Mouse (Mus musculus): ENCODE data around the gene Arid3c.

Gene Arid3c

DNA sequence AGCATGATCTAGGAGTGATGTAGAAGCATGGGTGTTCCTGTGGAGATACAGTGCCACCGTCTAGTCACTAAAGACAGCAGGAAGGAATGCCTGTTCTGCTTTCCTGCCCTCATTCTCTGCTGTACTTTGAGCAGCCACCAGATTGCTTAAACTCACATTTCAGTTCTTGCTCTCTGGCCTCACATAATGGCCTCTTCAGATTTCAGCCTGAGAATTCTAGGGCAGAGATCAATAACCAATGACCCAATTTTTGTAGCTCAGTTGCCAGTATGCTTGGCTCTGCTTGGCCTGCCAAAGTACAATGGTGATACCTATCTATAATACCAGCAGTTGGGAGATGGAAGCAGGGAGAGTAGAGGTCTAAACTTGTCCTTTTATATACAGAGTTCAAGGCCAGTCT lies 14.1 kb upstream of the Arid3c start:
- CTCF ChIA-PET, result no interaction called here

GRCm38 (mm10) chr4:41744131-41744530 lies 13.2 kb upstream of the Arid3c start:
- CTCF ChIA-PET, result no interaction called here

- CTCF ChIA-PET, result interaction anchor here (1.3 kb wide), 1 partner anchor 30 kb away, joined by 4 read pairs; no protein-coding TSS in a partner anchor
These were observed 10.2 kb upstream of the Arid3c start for GRCm38 (mm10) chr4:41741158-41741560.

DNA sequence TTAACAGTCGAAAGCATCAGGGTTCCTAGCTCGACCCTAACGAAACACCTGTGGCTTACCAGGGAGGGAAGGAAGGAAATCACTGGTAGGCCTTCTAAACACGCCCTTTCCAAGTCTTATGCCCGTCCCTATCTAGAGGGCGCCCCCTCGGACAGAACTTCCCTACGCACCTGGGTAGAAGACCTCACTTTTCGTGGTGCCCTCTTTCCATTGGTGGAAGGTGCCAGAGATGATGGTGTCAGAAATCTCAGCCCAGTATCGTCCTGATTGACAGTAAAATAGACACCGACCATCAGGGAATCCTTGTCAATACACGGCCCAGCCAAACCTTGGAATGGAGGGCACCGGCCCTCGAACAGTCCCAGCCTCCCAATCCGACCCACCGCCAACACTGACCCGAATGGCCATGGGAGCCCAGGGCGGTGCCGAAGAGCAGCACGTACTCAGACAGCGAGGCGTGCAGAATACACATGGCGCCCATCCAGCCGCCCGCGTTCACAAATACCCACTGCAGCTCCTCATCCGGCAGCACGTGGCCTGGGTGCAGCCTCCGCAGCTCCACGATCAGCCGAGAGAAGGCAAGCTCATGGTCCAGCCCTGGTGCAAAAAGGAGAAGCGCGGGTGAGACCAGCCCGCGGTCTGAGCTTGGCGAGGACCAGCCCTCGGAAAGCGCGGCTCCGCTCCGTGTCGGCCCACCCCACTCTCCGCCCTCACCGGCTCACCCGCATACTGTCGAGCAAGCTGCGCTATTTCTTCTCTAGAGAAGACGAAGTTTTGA lies 9.6 kb upstream of the Arid3c start:
- CTCF ChIA-PET, result interaction anchor here (1.3 kb wide), 1 partner anchor 29 kb away, joined by 4 read pairs; no protein-coding TSS in a partner anchor

DNA sequence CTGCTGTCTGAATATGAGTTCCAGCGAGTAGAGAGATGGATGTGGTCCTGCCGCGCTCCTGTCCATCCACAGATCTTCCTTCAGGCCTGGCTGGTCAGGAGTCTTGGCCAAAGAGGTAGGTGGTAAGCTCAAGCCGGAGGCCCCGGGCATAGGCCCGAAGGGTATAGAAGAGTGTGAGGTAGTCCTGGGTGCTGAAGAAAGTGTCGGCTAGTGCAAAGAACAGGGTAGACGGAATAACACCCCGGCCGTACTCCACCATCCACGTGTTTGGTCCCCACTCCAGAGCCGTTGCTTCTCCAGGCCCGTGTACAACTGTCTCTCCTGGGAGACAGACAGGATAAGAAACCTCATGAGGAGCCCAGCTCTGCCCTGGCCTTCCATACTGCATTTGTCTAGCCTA lies 8.3 kb upstream of the Arid3c start:
- CTCF ChIA-PET, result interaction anchor here (1.5 kb wide), 1 partner anchor 23 kb away, joined by 14 read pairs; no protein-coding TSS in a partner anchor

DNA sequence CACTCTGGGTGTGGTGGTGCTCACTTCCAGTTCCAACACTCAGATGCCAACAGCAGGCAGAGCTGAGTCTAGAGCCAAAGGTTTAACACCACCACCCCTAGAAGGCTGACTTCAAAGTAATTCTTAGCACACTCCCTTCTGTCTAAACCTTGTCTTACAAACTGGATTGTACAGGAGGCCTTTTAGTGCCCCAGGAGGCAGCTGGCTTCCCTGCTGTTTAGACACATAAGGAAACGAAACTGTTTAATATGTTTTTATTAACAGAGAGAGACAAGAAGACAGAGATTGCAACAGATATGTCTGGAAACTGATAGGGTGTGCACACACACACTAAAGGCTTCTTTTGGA lies 7.3 kb upstream of the Arid3c start:
- CTCF ChIA-PET, result interaction anchor here (0.5 to 1.5 kb wide), 3 partner anchors 22 to 37 kb away, joined by 3 to 14 read pairs (median 11); no protein-coding TSS in a partner anchor

DNA sequence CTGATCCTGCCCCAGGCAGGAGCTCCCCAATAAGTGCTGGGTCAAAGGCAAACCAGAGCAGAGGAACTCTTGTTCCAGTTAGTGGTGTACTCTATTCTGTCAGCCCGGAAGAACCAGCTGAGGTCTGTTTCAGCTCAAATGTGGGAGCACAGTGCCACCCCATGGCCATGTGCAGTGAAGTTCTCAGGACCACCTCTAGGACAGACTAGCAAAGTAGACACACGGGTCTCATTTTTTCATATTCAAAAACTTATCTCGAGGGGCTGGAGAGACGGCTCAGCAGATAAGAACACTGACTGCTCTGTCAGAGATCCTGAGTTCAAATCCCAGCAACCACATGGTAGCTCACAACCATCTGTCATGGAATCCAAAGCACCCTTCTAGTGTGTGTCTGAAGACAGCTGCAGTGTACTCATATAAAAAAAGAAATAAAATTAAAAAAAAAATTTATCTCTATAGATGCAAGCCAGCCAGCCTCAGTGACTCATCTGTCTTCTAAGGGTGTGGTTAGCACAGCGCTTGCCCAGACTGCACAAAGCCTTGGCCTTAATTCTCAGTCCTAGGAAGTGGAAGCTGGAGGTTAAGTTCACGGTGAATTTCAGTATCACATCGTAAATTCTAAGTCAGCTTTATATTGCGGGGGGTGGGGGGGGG lies 6.8 kb upstream of the Arid3c start:
- CTCF ChIA-PET, result interaction anchor here (0.5 to 1.5 kb wide), 5 partner anchors 22 to 434 kb away, joined by 3 to 14 read pairs (median 4); no protein-coding TSS in a partner anchor

DNA sequence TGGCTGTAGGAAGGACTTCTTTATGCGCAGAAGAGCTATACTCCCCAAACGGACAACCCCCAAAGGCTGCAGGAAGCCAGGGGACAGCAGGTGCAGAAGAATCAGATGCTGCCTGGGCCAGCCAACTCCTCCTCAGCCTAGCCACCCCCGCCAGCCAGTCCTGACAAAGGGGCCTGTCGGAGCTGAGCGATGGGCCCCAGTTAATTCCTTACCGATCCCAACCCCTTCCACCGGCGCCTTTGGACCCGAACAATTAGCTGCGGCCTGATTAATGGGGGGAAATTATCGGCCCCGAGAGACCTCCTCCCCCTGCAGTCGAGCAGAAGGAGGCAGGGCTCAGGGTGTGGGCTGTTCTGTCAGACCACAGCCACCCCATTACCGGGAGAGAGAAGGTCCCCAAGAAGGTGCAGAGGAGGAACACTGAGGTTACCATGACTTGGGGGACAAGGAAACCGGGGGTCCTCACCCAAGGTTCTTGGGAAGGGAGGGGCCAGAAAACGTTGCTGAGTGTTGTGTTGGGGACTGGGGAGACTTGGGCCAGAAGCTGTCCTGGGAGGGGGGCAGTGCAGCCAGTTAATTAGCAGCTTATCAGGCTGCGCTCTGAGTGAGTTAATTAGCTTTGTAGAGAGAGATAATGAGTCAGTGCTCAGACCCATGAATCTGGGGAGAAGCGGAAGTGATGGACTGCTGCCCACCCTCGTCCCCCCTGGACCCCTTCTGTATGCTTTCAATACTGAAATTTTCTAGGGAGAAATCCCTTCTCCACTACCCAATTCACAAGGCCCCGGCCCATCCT lies 3.9 kb downstream of the Arid3c start:
- CTCF ChIA-PET, result interaction anchor here (0.5 kb wide), 1 partner anchor 59 kb away, joined by 5 read pairs; no protein-coding TSS in a partner anchor

DNA sequence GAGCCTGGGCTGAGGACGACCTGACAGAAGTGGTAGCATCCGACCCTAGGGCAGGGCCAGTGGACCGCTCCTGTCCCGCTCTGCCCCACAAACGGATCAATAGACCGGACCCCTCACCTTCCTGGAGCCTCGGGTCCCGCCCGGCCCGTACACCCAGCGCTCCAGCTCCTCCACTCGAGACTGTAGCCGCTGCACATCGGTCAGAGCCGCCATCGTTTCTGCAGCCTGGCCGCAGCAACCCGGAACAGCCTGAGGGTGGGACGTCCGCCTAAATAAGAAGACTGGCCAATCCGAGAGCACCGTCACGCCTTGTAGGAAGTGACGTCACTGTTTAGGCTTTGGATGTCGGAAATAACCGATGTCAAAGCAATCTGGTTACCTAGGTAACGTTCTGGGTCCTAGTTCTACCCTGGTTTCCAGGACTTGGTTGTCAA lies 8.0 kb downstream of the Arid3c start, which contains the start of gene Dctn3:
Dctn3 (minus strand) TSS at position 253 of the 434 bp plus-strand sequence.
- CTCF ChIA-PET, result interaction anchor here (0.9 to 1.0 kb wide), 2 partner anchors 9 kb away, joined by 3 to 5 read pairs; partner anchors contain the start of gene Rpp25l

- CTCF ChIA-PET, result no interaction called here
These were observed 14.1 kb downstream of the Arid3c start for GRCm38 (mm10) chr4:41716834-41717233.

DNA sequence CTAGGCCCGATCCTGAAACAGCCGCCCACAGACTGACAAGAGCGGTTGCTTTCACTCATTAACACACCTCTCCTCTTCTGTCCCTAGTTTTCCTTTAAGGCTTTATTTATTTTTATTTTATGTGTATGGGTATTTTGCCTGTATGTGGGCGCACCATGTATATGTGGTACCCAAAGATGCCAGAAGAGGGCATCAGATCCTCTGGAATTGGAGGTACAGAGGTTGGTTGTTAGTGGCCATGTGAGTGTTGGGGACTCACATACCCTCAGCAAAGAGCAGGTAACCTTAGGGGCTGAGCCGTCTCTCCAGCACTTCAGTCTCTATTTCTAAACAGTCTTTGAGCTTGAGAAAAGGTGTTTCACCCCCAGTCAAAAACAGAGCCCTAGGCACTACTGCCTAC lies 15.3 kb downstream of the Arid3c start:
- CTCF ChIA-PET, result interaction anchor here (0.5 to 1.0 kb wide), 2 partner anchors 23 to 1436 kb away, joined by 3 to 14 read pairs; no protein-coding TSS in a partner anchor

DNA sequence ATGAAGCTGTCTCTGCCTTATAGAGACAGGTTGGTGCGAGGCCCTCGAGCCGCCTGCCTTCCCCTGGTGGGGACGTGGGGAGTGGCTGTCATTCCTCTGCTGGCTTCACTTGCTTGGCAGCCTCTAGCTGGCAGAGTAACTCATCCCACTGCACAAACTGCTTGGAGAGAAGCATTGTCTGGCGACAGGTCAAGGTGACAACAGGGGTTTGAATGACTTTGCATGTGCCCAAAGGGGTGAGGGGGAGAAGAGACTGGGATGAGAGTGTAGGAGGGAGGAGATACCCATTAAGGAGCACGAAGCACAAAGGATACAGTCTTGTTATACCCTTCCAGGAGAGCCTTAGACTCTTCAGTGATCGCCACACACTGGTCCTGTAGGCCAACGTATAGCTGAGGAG lies 15.9 kb downstream of the Arid3c start:
- CTCF ChIA-PET, result interaction anchor here (1.3 kb wide), 1 partner anchor 8 kb away, joined by 5 read pairs; no protein-coding TSS in a partner anchor

DNA sequence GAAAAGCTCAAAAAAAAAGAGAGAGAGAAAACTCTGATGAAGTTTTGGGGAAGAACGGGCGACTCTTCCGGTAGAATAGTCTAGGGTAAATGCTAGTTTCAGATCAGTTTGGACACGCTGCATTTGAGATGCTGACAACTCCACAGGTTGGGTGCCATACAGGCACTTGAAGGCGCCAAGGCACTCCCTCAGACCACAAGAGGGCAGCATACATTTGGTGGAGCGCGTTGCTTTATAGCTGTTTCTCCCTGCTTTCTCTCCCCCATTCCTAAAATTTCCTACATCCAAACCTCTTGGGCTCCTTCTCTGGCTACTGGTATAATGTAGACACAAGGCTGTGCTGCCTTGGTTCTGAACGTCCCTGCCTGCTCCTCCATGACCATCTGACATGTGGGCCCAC lies 16.7 kb downstream of the Arid3c start:
- CTCF ChIA-PET, result interaction anchor here (0.5 to 1.3 kb wide), 4 partner anchors 8 to 87 kb away, joined by 3 to 5 read pairs (median 4); no protein-coding TSS in a partner anchor

DNA sequence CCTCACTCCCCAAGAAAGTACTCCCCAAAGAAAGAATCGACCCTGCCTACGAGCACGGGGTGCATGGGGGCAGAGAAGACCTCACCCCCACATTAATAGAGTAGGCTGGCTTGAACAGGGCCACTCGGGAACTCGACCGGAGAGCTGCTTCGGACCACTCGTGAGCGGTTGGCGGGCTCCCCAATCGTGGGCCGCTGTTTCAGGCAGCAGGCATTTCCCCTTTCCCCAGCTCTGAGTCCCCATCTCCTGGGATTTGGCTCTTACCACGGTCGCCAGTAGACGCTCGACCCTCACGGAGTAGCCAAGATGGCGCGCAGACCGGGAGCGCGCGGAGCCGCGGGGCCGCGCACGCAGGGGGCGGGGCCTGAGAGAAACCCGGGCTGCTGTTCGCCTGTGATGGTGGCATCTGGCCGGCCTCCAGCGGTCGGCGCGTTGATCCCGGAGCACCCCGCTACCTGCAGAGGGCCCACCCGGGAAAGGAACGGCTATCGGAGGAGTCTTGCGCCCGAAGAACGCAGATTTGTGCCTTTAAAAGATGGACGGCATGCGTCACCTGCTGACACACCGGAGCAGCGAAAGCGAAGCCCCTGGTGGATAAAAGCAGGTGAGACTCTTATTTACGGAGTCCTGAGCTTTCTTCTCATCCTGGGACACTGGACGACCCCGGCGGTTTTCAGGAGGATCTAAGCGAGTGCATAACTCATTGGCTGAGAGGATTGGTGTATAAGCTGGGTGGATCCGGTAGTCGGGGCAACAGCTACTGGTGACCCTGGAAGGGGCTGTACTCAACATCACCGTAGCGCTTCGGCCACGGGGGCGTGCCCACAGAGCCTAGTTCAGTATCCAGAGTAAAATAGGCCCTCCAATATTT lies 17.5 kb downstream of the Arid3c start, which contains the start of gene Rpp25l:
Rpp25l (minus strand) TSS at position 338 of the 871 bp plus-strand sequence.
- CTCF ChIA-PET, result interaction anchor here (1.0 to 1.3 kb wide), 3 partner anchors 9 to 23 kb away, joined by 3 to 5 read pairs (median 4); no protein-coding TSS in a partner anchor

DNA sequence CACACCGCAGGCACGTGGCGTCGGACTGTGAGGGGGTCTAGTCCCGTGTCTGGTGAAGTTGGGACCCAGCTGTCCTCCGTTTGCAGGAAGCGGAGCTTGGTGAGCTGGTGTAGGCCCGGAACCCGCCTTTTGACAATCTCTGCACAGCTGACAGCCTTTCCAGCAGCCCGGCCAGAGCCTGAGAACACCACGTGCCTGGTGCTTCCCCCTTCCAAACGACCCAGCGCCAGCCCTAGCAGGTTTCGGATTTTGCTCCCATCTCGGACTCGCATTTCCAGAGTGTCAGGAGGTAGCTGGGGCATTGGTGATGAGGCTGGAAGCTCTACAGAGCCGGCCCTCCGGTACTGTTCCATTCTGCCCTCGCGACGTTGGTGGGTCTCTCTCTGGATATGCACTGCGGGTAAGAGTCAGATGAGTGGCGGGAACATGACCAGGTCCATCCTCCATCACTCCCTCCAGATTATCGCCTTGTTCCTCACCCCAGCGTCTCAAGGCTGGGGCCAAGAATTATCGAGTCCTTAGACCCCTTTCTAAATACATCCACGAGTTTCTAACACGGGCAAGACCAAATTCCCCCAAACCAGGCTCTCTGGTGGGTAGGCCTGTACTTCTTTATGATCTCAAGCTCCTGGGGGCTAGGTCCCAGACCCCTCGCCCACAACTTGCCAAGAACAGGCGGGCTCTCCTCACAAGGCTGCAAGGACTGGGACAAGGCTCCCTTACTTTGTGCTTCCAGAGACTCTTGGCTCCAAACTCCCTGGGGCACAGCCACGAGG lies 18.3 kb downstream of the Arid3c start:
- CTCF ChIA-PET, result interaction anchor here (0.9 kb wide), 1 partner anchor 25 kb away, joined by 3 read pairs; no protein-coding TSS in a partner anchor

- CTCF ChIA-PET, result interaction anchor here (0.9 to 1.0 kb wide), 2 partner anchors 26 to 29 kb away, joined by 3 to 4 read pairs; no protein-coding TSS in a partner anchor
These were observed 19.1 kb downstream of the Arid3c start for GRCm38 (mm10) chr4:41711705-41712375.

- CTCF ChIA-PET, result no interaction called here
These were observed 20.7 kb downstream of the Arid3c start for GRCm38 (mm10) chr4:41710229-41710628.

DNA sequence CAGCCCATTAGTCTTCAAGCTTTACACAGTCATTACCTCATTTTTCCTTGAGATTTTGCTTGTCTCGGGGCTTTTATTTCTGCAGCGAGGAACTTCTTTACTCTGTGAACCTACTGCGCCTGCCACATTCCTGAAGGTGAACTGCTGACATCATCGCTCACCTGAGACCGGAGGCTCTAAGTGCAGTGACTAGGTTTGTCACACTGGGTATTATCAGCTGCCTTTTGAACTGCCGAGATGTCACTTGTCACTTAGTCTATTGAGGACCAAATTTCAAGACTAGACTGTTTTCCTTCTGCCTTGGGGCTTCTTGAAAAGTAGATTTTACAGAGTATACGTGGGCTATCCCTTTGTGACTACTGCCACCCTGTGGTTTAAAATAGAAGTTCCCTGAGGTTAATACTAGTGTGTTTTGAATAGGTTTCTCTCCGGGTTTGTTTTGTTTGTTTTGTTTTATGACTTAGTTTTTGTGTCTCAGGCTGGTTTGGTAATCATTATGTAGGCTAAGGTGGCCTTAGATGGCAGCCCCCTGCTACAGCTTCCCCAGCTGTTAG lies 22.7 kb downstream of the Arid3c start:
- CTCF ChIA-PET, result no interaction called here

Data from spleen, embryonic (tissue).